Mouse (Mus musculus): ENCODE measurements around the gene Sh3d19.
"Not testable (repeated sequence)": the region's sequence is repeated elsewhere in the genome, so short reads cannot be mapped to it uniquely, and the experiment has no call there.

Sh3d19 gene

GRCm38 (mm10) chr3:86093213-86093845 is 122.4 kb downstream of the Sh3d19 start:
- no peak for DNase-seq (ENCODE audit: low spot score in 2 of 2)

GRCm38 (mm10) chr3:86093907-86094306 is 123.0 kb downstream of the Sh3d19 start:
- no peak for DNase-seq (ENCODE audit: low spot score in 2 of 2)

- no peak for DNase-seq (ENCODE audit: low spot score in 2 of 2)
Observed at GRCm38 (mm10) chr3:86101956-86102355, 131.0 kb downstream of the Sh3d19 start.

- no peak for DNase-seq (ENCODE audit: low spot score in 2 of 2)
Observed at GRCm38 (mm10) chr3:86103449-86104291, 132.8 kb downstream of the Sh3d19 start.

GRCm38 (mm10) chr3:86104433-86104832 is 133.5 kb downstream of the Sh3d19 start:
- DNase-seq (ENCODE audit: low spot score in 2 of 2) = not testable (repeated sequence)

GRCm38 (mm10) chr3:86104909-86105308 is 134.0 kb downstream of the Sh3d19 start:
- DNase-seq (ENCODE audit: low spot score in 2 of 2) = no peak

GRCm38 (mm10) chr3:86106086-86106632 is 135.2 kb downstream of the Sh3d19 start:
- no peak for DNase-seq (ENCODE audit: low spot score in 2 of 2)

- DNase-seq (ENCODE audit: low spot score in 2 of 2) = no peak
Observed at GRCm38 (mm10) chr3:86107637-86108539, 137.0 kb downstream of the Sh3d19 start.

- DNase-seq (ENCODE audit: low spot score in 2 of 2) = no peak
Observed at GRCm38 (mm10) chr3:86108576-86108975, 137.7 kb downstream of the Sh3d19 start.

GRCm38 (mm10) chr3:86109099-86109498 is 138.2 kb downstream of the Sh3d19 start:
- DNase-seq (ENCODE audit: low spot score in 2 of 2) = peak in 1 of 2 experiments; percentile 19

- DNase-seq (ENCODE audit: low spot score in 2 of 2) = no peak
Observed at GRCm38 (mm10) chr3:86110077-86110476, 139.2 kb downstream of the Sh3d19 start.

GRCm38 (mm10) chr3:86112766-86113165 is 141.9 kb downstream of the Sh3d19 start:
- no peak for DNase-seq (ENCODE audit: low spot score in 2 of 2)

- peak; percentile 7 to 43 for DNase-seq (ENCODE audit: low spot score in 2 of 2)
Observed at GRCm38 (mm10) chr3:86114659-86115338, 143.9 kb downstream of the Sh3d19 start.

- DNase-seq (ENCODE audit: low spot score in 2 of 2) = no peak
Observed at GRCm38 (mm10) chr3:86116951-86117350, 146.0 kb downstream of the Sh3d19 start.

- no peak for DNase-seq (ENCODE audit: low spot score in 2 of 2)
Observed at GRCm38 (mm10) chr3:86119237-86119932, 148.5 kb downstream of the Sh3d19 start.

- DNase-seq (ENCODE audit: low spot score in 2 of 2) = no peak
Observed at GRCm38 (mm10) chr3:86122156-86122555, 151.2 kb downstream of the Sh3d19 start.

GRCm38 (mm10) chr3:86123251-86123746 is 152.4 kb downstream of the Sh3d19 start:
- no peak for DNase-seq (ENCODE audit: low spot score in 2 of 2)

GRCm38 (mm10) chr3:86129757-86130156 is 158.8 kb downstream of the Sh3d19 start:
- DNase-seq (ENCODE audit: low spot score in 2 of 2) = peak in 1 of 2 experiments; percentile 86

GRCm38 (mm10) chr3:86134939-86135638 is 164.2 kb downstream of the Sh3d19 start:
- DNase-seq (ENCODE audit: low spot score in 2 of 2) = no peak
